Mouse (Mus musculus) neutrophil, adult 5-6 weeks (primary cell): ENCODE measurements around the gene Trim14. TPM values are rescaled to one million over a fixed set of nuclear protein-coding genes. Genes with fewer than 3 reads are reported as not detected.

ENCODE experiments used
- ATAC-seq: fragments of 151-379, 151-347 bp; 2 replicates; pipeline ENCODE4 v1.8.0; 2017; ENCODE audit warnings: mild to moderate bottlenecking, moderate TSS enrichment; ENCODE audit not compliant: insufficient number of reproducible peaks, poor library complexity, low FRiP score, severe bottlenecking; ENCODE audit errors: extremely low read depth
- total RNA-seq: library from RNA; stranded (forward); fragments of 200-1000 nt; gene quantifications from 2 replicates; pipeline ENCODE4 v1.2.3, GENCODE M21; 2017

Trim14 gene
- total RNA-seq, 1 experiment from 2014 or later = 79.0 TPM

DNA sequence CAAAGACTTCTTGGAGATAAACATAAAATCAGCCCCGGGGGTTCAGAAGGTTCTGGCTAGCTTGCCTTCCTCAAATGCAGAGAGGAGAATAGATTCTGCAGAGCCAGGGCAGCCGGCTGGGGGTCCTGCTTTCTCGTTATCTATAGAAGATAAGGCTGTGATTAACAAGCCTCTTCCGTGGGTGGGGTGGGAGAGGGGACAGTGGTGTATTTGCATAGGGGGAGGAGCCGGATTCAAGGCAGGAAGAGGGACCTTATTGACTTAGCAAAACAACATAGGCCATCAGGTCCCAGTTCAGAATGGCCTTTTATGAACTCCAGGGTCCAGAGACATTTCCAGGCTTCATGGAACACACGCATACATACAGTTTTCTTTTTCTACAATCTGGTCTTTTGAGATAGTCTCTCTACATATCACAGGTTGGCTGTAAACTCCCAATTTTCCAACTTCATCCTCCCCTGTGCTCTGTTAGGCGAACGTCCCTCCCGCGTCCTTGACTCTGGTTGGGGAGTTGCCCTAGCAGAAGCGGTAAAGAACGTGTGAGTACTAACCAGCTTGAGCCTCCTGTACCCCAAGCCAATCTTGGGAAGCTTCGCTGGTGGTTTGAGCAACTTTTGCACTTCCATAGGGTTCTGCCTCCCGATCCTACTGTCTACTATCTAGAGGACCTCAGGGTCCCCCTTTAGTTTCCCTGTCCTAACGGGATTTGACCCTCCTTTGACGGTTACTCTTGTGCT is 679 bp downstream of the Trim14 start:
- peak; percentile 63; the same call in 1 of the 2 replicates for ATAC-seq

DNA sequence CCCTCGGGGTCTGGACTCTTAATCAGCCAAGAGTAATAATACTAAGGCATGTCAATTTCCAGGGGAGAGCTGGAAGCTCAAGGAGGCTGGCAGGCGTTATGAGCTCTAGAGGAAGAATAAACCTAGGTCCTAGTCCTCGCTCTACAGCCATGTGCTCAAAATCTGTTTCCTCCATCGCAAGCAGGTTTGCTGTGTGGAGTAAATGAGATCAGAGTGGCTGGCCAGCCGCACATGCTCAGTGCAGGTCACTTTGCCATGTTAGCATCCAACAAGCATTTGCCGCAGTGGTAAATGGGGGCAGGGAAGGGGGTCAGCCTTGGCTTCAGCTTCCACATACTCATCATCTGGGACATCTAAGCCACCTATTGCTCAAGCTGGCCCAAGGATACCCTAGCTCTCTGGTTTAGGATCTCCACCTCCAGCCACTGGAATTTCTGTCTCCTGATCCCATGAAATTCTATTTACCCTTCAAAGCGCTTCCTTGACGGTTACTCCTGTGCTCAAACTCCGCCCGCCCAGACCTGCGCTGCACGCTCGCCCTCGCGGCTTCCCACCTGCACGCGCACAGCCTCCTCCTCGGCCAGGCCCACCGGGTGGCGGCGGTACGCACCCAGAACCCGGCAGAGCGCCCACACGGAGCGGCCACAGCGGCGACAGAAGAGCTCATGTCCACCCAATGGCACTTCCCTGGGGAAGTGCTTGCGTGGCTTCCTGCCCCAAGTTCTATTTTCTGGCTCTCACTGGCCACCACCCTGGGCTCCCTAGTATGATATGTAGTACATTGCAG is 1.8 kb downstream of the Trim14 start:
- 0 out of 2 replicates have a peak, but pooled peaks have one; percentile 5 for ATAC-seq

DNA sequence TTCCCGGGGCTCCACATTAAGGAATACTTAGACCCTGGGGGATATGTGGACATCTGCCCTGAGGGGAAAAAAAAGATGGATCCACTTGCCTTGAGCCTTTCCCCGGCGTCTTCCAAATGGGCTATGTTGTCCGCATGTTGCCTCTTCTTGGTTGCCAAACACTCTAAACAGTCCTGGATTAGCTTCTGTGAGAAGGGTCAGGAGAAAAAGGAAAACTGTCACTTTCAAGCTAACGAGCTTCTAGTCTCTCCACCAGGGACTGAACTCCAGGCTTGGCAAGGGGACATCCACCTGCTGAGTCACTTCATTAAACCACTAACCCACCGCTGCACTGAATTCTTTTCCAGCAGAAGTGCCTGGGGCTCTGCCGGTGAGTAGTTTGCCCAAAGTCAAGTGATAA is 3.0 kb downstream of the Trim14 start:
- ATAC-seq = no peak

GRCm38 (mm10) chr4:46532511-46532910 is 3.4 kb downstream of the Trim14 start:
- no peak for ATAC-seq

DNA sequence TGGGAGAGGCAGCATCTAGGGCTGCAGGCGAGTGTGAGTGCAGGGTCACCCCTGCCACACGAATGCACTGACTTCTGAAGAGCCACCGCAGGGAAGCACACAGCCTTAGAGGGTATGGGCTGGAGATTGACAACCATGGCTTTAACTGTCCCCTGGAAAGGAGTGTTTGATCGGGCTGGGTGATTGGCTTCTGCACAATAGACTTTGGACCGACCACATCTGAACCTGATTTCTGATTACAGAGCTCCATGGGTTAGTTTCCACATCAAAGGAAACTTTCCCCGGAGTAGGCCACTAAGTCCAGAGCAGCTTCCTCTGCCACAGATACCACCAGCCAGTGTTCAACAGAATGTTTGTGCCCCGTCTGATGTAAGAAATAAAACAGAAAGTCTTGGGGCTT is 6.2 kb downstream of the Trim14 start:
- ATAC-seq = no peak

GRCm38 (mm10) chr4:46527558-46527926 is 8.4 kb downstream of the Trim14 start:
- peak; percentile 67; the same call in 1 of the 2 replicates for ATAC-seq

DNA sequence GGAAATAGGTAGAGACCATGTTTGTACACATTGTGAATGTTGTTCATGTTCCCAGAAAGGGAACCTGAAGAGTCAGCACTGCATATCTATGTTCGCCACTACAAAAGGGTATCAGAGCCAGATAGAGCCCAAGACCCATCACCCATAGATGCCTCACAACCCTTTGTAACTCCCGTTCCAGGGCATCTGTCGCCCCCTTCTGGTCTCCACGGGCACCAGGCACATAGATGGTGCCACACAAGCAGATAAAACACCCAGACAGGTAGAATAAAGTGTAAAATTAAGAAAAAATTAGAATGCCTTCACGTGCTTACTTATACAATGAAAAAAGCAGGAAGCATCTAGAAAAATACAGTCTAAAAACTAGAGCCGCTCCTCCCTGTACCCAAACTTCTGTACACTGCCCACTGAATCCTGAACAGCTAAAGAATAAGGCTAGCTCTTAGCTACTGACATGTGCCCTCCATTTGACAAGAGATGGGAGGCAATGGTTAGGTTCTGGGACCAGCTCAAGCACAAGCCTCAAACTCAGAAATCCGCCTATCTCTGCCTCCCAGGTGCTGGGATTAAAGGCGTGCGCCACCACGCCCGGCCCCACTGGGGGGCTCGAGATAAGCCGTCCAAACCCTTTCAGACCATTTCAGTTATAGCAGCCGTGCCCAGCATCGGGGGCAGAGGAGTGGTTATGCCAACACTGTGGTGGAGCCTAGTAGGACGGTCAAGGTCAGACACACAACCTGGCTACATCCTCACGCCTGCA is 9.0 kb downstream of the Trim14 start:
- ATAC-seq = no peak

DNA sequence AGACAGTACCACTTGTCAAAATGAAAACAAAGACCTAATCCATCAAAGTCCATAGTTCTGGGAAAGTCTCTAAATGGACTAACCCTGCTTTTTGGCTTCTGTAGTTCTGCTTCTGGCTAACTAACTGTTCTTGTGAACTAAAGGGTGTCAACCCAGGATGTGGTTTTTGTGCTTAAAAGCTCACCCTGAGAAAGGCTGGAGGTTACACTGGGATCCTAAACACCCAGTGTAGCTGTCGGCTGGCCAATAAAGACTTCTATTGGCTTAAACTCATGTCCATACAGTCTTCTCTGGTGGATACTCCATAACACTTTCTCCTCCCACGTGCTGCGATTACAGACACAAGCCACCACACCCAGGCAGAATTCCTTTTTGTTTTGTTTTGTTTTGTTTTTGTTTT is 9.7 kb downstream of the Trim14 start:
- no peak for ATAC-seq

- ATAC-seq = no peak
These were observed 12.6 kb downstream of the Trim14 start for GRCm38 (mm10) chr4:46523324-46523723.

GRCm38 (mm10) chr4:46521457-46521856 is 14.5 kb downstream of the Trim14 start:
- ATAC-seq = no peak

- no peak for ATAC-seq
These were observed 15.4 kb downstream of the Trim14 start for GRCm38 (mm10) chr4:46520491-46520890.

DNA sequence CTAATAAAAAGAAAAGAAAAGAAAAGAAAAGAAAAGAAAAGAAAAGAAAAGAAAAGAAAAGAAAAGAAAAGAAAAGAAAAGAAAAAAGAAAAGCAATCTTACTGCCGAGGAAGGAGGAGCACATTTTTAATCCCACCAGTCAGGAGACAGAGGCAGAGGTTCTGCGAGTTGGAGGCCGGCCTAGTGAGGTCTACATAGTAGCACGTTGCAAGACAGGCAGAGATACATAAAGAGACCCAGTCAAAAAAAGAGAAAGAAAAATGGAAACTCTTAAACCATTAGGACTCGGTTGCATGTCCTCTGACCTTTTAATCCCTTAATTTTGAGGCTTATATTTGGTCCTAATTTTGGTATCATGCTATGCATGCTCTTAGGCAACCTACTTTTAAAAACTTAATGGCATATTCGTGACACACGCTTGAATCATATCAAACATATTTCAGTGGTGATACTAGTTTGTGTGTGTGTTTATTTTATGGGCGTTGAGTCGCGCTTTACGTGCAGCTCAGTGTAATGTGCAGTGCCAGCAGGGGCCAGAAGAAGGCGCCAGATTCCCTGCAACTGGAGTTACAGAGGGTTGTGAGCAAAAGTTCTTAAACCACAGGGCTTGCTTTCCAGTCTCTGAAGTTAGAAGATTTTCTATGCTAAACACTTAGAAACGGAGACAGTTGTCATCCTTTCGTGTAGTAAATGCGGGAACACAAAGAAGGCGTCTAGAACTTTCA is 28.0 kb downstream of the Trim14 start:
- ATAC-seq = peak; percentile 77

- peak; percentile 87 for ATAC-seq
These were observed 28.9 kb downstream of the Trim14 start for GRCm38 (mm10) chr4:46506801-46507610.

DNA sequence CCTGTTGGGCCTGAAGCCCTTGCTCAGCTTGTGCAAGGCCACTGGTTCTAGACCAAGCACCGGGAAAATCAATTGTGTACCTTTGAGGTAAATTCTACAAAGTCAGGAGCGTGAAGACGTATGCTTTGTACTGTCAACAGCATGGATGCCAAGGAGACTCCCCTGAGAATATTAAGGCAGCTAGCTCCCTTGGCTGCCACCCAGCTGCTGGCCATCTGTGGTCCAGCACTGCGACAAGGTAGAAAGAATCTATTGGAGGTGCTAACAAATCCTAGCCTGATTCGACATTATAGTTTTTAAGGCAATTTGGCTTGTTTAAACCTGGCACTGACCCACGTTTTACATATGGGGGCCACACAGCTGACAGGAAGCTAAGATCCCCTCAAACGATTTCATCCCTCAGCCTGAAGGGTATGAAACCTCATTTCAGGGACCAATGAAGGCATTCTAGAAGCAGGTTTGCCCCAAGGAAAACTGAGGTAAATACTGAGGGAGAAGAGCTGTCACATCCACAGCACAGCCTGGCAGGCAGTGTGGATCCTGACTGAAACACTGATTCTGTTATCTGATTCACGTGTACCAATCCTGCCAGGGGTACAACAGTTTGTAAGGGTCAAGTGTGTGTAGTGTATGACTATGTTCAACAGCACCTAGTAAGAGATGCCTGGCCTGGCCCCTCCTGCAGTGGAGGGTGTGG is 30.4 kb downstream of the Trim14 start:
- ATAC-seq = no peak

DNA sequence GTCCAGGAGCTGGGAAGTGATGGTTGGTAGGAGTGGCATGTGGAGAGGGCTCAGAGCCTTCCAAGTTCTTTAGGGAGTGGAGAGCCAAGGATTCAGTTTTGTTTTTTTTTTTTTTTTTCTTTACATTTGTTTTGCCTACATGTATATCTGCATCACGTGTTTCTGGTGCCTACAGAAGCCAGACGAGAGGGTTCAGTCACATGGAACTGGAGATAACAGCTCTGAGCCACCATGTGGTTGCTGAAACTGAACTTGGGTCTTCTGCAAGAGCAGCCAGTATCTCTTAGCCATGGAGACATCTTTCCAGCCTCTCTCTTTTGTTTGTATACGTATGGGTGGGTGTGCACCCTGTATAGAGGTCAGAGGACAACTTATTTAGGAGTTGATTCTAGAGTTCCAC is 32.1 kb downstream of the Trim14 start:
- ATAC-seq = no peak

DNA sequence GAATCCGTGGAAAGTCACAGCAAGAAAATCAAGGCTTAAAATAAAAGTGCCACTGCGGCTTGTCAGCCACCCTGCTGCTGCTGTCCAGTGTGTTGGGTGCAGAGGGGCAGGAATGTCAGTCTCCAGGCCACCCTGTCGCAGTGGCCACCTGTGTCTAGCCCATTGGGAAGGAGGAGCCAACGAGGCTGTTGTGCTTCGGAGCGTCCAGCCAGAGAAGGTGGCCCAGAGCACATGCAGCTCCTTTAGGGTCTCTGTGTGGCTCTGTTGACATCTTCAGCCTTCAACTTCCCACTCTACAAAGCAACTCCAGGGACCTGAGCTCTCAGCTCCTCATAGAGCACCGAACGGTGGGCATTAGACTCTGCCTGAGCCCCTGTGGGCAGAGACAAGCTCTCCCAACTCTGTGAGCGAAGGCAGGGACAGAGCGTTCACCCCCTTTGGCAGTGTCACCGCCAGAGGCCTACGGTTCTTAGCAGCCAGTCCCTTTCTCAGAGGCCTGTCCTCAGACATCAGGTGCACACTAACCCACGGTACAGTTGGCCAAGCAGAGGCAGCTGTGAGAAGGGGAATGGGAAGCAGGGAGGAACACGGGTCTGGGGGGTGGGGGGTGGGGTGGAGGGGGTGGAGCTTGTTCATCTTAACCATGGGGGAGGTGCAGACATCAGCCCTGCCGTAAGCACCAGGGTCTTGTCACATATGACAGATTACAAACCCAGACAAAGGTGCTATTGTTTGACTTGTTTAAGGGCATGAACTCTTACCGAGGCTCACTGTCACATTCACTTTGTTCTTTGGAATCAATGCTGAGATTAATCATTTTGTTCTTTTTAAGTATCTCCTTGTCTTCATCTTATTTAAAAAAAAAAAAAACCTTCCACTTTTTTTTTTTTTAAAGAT is 33.1 kb downstream of the Trim14 start:
- no peak for ATAC-seq

DNA sequence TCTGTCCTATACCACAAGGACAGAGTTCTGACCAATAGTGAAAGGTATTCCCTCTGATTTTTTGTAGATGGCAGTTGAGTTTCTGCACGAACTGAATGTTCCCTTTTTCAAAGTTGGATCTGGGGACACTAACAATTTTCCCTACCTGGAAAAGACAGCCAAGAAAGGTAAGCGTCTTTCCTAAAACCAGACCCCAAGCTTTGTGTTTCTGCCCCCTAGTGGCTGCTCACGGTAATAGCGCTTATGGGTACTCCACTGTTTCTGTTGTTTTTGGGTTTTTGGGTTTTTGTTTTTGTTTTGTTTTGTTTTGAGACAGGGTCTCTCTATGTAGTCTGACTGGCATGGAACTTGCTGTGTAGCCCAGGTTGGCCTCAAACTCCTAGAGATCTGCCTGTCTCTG is 37.0 kb downstream of the Trim14 start:
- no peak for ATAC-seq
